ENCODE assay signal across 8 mouse cellular contexts in genomic region chr1:92907632-92908360, GRCm38 (mm10). TPM values are rescaled to one million over a fixed set of nuclear protein-coding genes. Genes with fewer than 3 reads are reported as not detected.
DNase-seq lines count a peak whose midpoint lies in the region; ATAC-seq and TF ChIP-seq lines count a peak whose summit lies in the region.

No protein-coding gene starts in this region.

- no peak for DNase-seq in liver, adult 2 months (ENCODE audit: extremely low read depth, low read depth, low spot score)
- no peak for DNase-seq in liver
- DNase-seq in right cerebral cortex, postnatal 4 days = no peak
- DNase-seq in spleen, postnatal 14 days (ENCODE audit: low spot score in 2 of 2) = no peak
- no peak for DNase-seq in adipocyte (ENCODE audit: low spot score)

- peak overlapping the region; percentile 94 for H3K4me3 ChIP-seq in liver, adult 2 months (ENCODE audit: insufficient read depth, low read depth, low read length)
- H3K4me3 ChIP-seq in embryonic facial prominence, embryonic 15.5 days (replicated peaks) = peak overlapping the region; percentile 82
- peak overlapping the region; percentile 75 for H3K4me3 ChIP-seq in intestine, embryonic 16.5 days (ENCODE audit: low read length)
- H3K4me3 ChIP-seq in neural tube, embryonic 12.5 days = peak overlapping the region; percentile 72

- H3K4me2 ChIP-seq in embryonic facial prominence, embryonic 15.5 days (replicated peaks) = peak overlapping the region; percentile 70
- H3K4me2 ChIP-seq in intestine, embryonic 16.5 days (ENCODE audit: low read depth, low read length) = peak overlapping the region; percentile 82
- peak overlapping the region; percentile 68 for H3K4me2 ChIP-seq in neural tube, embryonic 12.5 days (replicated peaks)

- no peak for TF ChIP-seq POLR2A in liver, adult 2 months (IDR thresholded peaks at IDR 0.05; ENCODE audit: extremely low read depth, insufficient read depth, low read length)

- H3K27me3 ChIP-seq in liver, adult 2 months (ENCODE audit: control insufficient read depth, insufficient read depth, low read length) = no peaks in the 10 kb centered on the region
- H3K27me3 ChIP-seq in embryonic facial prominence, embryonic 15.5 days = no peaks in the 10 kb centered on the region
- no peaks in the 10 kb centered on the region for H3K27me3 ChIP-seq in intestine, embryonic 16.5 days (replicated peaks; ENCODE audit: control insufficient read depth, insufficient read depth, low read length)
- H3K27me3 ChIP-seq in neural tube, embryonic 12.5 days (replicated peaks) = no peaks in the 10 kb centered on the region

- peaks cover 25% of the 10 kb centered on the region for H3K4me1 ChIP-seq in liver, adult 2 months (ENCODE audit: control insufficient read depth, insufficient read depth, low read length)
- peaks cover 45% of the 10 kb centered on the region for H3K4me1 ChIP-seq in embryonic facial prominence, embryonic 15.5 days
- H3K4me1 ChIP-seq in intestine, embryonic 16.5 days (ENCODE audit: control insufficient read depth, insufficient read depth, low read length) = peaks cover 29% of the 10 kb centered on the region
- peaks cover 40% of the 10 kb centered on the region for H3K4me1 ChIP-seq in neural tube, embryonic 12.5 days

- peak overlapping the region; percentile 72 for H3K9ac ChIP-seq in liver, adult 2 months (ENCODE audit: low read depth, low read length)
- peak overlapping the region; percentile 53; the same call in 1 of the 2 replicates for H3K9ac ChIP-seq in embryonic facial prominence, embryonic 15.5 days
- H3K9ac ChIP-seq in intestine, embryonic 16.5 days (ENCODE audit: low read depth, low read length) = peak overlapping the region; percentile 79
- peak overlapping the region; percentile 61 for H3K9ac ChIP-seq in neural tube, embryonic 12.5 days

- H3K27ac ChIP-seq in liver, adult 2 months (replicated peaks; ENCODE audit: insufficient read depth, low read depth, low read length) = peak overlapping the region; percentile 50
- H3K27ac ChIP-seq in embryonic facial prominence, embryonic 15.5 days (replicated peaks) = peak overlapping the region; percentile 91
- peak overlapping the region; percentile 71 for H3K27ac ChIP-seq in intestine, embryonic 16.5 days (ENCODE audit: low read length)
- H3K27ac ChIP-seq in neural tube, embryonic 12.5 days = 0 out of 2 replicates have a peak overlapping the region, but pooled peaks have one; percentile 44

- H3K36me3 ChIP-seq in liver, adult 2 months (ENCODE audit: control insufficient read depth, insufficient read depth, low read length) = no peaks in the 10 kb centered on the region
- H3K36me3 ChIP-seq in embryonic facial prominence, embryonic 15.5 days = no peaks in the 10 kb centered on the region
- H3K36me3 ChIP-seq in intestine, embryonic 16.5 days (ENCODE audit: control insufficient read depth, insufficient read depth, low read length) = no peaks in the 10 kb centered on the region
- H3K36me3 ChIP-seq in neural tube, embryonic 12.5 days = no peaks in the 10 kb centered on the region

- no peak for ATAC-seq in embryonic facial prominence, embryonic 15.5 days (ENCODE audit: insufficient number of reproducible peaks, low FRiP score, low TSS enrichment, low read depth)
- ATAC-seq in intestine, embryonic 16.5 days = no peak; the same call in 1 of the 2 replicates
- ATAC-seq in neural tube, embryonic 12.5 days (ENCODE audit: low FRiP score, low read depth) = no peak

- H3K79me2 ChIP-seq in liver, adult 2 months (ENCODE audit: control insufficient read depth, insufficient read depth, low read length) = peaks cover 17% of the 10 kb centered on the region; the same call in 1 of the 2 replicates

- no peaks in the 10 kb centered on the region for H3K9me3 ChIP-seq in embryonic facial prominence, embryonic 15.5 days (replicated peaks)
- H3K9me3 ChIP-seq in intestine, embryonic 16.5 days (ENCODE audit: control insufficient read depth, low read length) = no peaks in the 10 kb centered on the region
- H3K9me3 ChIP-seq in neural tube, embryonic 12.5 days = no peaks in the 10 kb centered on the region

- 41% methylated on average over 20 of the region's 20 CpGs for whole genome bisulfite sequencing in liver, adult 2 months
- WGBS in embryonic facial prominence, embryonic 15.5 days = 46% methylated on average over 20 of the region's 20 CpGs
- 42% methylated on average over 20 of the region's 20 CpGs for WGBS in intestine, embryonic 16.5 days
- WGBS in neural tube, embryonic 12.5 days = 48% methylated on average over 20 of the region's 20 CpGs

- TF ChIP-seq CTCF in liver, adult 2 months (IDR thresholded peaks at IDR 0.05; ENCODE audit: low read depth, low read length) = no peak

RNA-seq across cellular contexts. Expression of gene Dusp28, which starts 1.0 kb away (rescaled TPM):
- 11.9 and 13.9 TPM in 2 replicates for total RNA-seq in liver, adult 2 months (2014; rRNA removed)
- 20.6 and 33.0 TPM in 2 replicates for polyA plus RNA-seq in liver, adult 2 months (2012; rRNA removed)
- polyA plus RNA-seq in embryonic facial prominence, embryonic 15.5 days (2015; fragmentation: Nextera tagmentation; extraction: Ambion mirVana) = 10.1 and 11.5 TPM in 2 replicates
- polyA plus RNA-seq in intestine, embryonic 16.5 days (2015; fragmentation: Nextera tagmentation; extraction: Ambion mirVana) = 13.3 and 14.3 TPM in 2 replicates
- polyA plus RNA-seq in neural tube, embryonic 12.5 days (2016; fragmentation: Nextera tagmentation; extraction: Ambion mirVana) = 13.1 and 13.4 TPM in 2 replicates

RNA-seq across cellular contexts. Expression of gene Rnpepl1, which starts 2.8 kb away (rescaled TPM):
- total RNA-seq in liver, adult 2 months (2014; rRNA removed) = 21.6 and 35.6 TPM in 2 replicates
- 107 and 127 TPM in 2 replicates for polyA plus RNA-seq in liver, adult 2 months (2012; rRNA removed)
- polyA plus RNA-seq in embryonic facial prominence, embryonic 15.5 days (2015; fragmentation: Nextera tagmentation; extraction: Ambion mirVana) = 47.7 and 47.8 TPM in 2 replicates
- 14.3 and 22.2 TPM in 2 replicates for polyA plus RNA-seq in intestine, embryonic 16.5 days (2015; fragmentation: Nextera tagmentation; extraction: Ambion mirVana)
- polyA plus RNA-seq in neural tube, embryonic 12.5 days (2016; fragmentation: Nextera tagmentation; extraction: Ambion mirVana) = 37.5 and 40.3 TPM in 2 replicates

RNA-seq across cellular contexts. Expression of gene Ankmy1, which starts 5.1 kb away (rescaled TPM):
- total RNA-seq in liver, adult 2 months (2014; rRNA removed) = 0.07 and 0.09 TPM in 2 replicates
- polyA plus RNA-seq in liver, adult 2 months (2012; rRNA removed) = not detected in 2 replicates
- polyA plus RNA-seq in embryonic facial prominence, embryonic 15.5 days (2015; fragmentation: Nextera tagmentation; extraction: Ambion mirVana) = 0.88 and 1.0 TPM in 2 replicates
- 0.06 and 0.13 TPM in 2 replicates for polyA plus RNA-seq in intestine, embryonic 16.5 days (2015; fragmentation: Nextera tagmentation; extraction: Ambion mirVana)
- polyA plus RNA-seq in neural tube, embryonic 12.5 days (2016; fragmentation: Nextera tagmentation; extraction: Ambion mirVana) = 0.65 and 0.74 TPM in 2 replicates

RNA-seq across cellular contexts. Expression of gene Capn10, which starts 26.4 kb away (rescaled TPM):
- 21.9 and 28.0 TPM in 2 replicates for total RNA-seq in liver, adult 2 months (2014; rRNA removed)
- 33.7 and 40.5 TPM in 2 replicates for polyA plus RNA-seq in liver, adult 2 months (2012; rRNA removed)
- 34.5 and 36.5 TPM in 2 replicates for polyA plus RNA-seq in embryonic facial prominence, embryonic 15.5 days (2015; fragmentation: Nextera tagmentation; extraction: Ambion mirVana)
- 31.1 and 32.1 TPM in 2 replicates for polyA plus RNA-seq in intestine, embryonic 16.5 days (2015; fragmentation: Nextera tagmentation; extraction: Ambion mirVana)
- polyA plus RNA-seq in neural tube, embryonic 12.5 days (2016; fragmentation: Nextera tagmentation; extraction: Ambion mirVana) = 54.8 and 60.0 TPM in 2 replicates

RNA-seq across cellular contexts. Expression of gene Gpr35, which starts 42.9 kb away (rescaled TPM):
- 0.18 and 0.47 TPM in 2 replicates for total RNA-seq in liver, adult 2 months (2014; rRNA removed)
- 0.20 and 0.53 TPM in 2 replicates for polyA plus RNA-seq in liver, adult 2 months (2012; rRNA removed)
- polyA plus RNA-seq in embryonic facial prominence, embryonic 15.5 days (2015; fragmentation: Nextera tagmentation; extraction: Ambion mirVana) = 1.2 and 2.1 TPM in 2 replicates
- polyA plus RNA-seq in intestine, embryonic 16.5 days (2015; fragmentation: Nextera tagmentation; extraction: Ambion mirVana) = 8.4 and 11.5 TPM in 2 replicates
- 0.38 TPM in 2 replicates for polyA plus RNA-seq in neural tube, embryonic 12.5 days (2016; fragmentation: Nextera tagmentation; extraction: Ambion mirVana)
